Mouse (Mus musculus) kidney, embryonic 16.5 days (tissue): ENCODE measurements around the gene Ilf3. TPM values are rescaled to one million over a fixed set of nuclear protein-coding genes. Genes with fewer than 3 reads are reported as not detected.

ENCODE experiments used
- ATAC-seq: fragments of 200-750 bp; cut with Nextera tagmentation; 2 replicates; pipeline ENCODE4 v1.8.0; 2017; ENCODE audit warnings: moderate TSS enrichment; ENCODE audit not compliant: low FRiP score, low TSS enrichment
- H3K27ac ChIP-seq: fragments of 300-500 bp; sonication (generic); 2 replicates; pipeline ENCODE4 v1.5.1; 2014; ENCODE audit warnings: low read length
- H3K27me3 ChIP-seq: fragments of 300-500 bp; sonication (generic); 2 replicates; pipeline ENCODE4 v1.6.1; 2014; ENCODE audit warnings: low read length, control low read depth, mixed read lengths; ENCODE audit not compliant: insufficient read depth
- H3K36me3 ChIP-seq: fragments of 300-500 bp; sonication (generic); 2 replicates; pipeline ENCODE4 v1.6.1; 2014; ENCODE audit warnings: low read length, control low read depth, mixed read lengths; ENCODE audit not compliant: insufficient read depth
- H3K4me1 ChIP-seq: fragments of 300-500 bp; sonication (generic); 2 replicates; pipeline ENCODE4 v1.6.1; 2014; ENCODE audit warnings: low read length, control low read depth, mixed read lengths; ENCODE audit not compliant: insufficient read depth
- H3K4me2 ChIP-seq: fragments of 300-500 bp; sonication (generic); replicated peaks from 2 replicates; pipeline ENCODE4 v1.6.1; 2014; ENCODE audit warnings: low read depth, low read length
- H3K4me3 ChIP-seq: fragments of 300-500 bp; sonication (generic); 2 replicates; pipeline ENCODE4 v1.5.1; 2014; ENCODE audit warnings: mild to moderate bottlenecking, low read length
- H3K9ac ChIP-seq: fragments of 300-500 bp; sonication (generic); replicated peaks from 2 replicates; pipeline ENCODE4 v1.6.1; 2014; ENCODE audit warnings: low read length
- H3K9me3 ChIP-seq: fragments of 300-500 bp; sonication (generic); 2 replicates; pipeline ENCODE4 v1.6.1; 2016; ENCODE audit warnings: low read length, control low read depth
- WGBS: fragments of 180-500 bp; shearing (Covaris S2); extraction: QIAGEN DNeasy Blood & Tissue Kit; methylation state at CpG from one replicate; pipeline ENCODE4 v1.1.7; 2014; 5-methylcytosine and 5-hydroxymethylcytosine counted together
- polyA plus RNA-seq: library from polyadenylated mRNA; unstranded; fragments of >200 nt; fragmentation: Nextera tagmentation; extraction: Ambion mirVana; gene quantifications from 2 replicates; pipeline ENCODE4 v1.2.1, GENCODE M21; 2015

Gene Ilf3
- polyA plus RNA-seq, 1 experiment from 2014 or later, result 208 TPM

DNA sequence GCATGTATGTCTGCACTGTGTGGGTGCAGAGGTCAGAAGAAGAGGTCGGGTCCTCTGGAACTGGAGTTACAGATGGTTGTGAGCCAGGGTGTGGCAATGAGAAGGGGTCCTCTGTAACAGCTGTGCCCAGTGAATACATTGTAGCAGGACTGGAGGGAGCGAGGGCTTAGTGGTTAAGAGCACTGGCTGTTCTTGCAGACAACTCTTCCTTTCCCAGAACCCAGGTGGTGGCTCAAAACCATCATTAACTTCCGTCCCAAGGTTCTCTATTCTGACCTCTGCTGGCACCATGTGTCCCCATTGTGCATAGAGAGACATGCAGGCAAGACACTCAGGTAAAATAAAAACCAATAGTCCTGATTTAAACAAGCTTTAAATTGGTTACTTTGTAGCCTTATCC is 40.1 kb upstream of the Ilf3 start:
- H3K4me1 ChIP-seq, result peaks cover 7% of the 10 kb centered on the region
- H3K9ac ChIP-seq, result no peak overlapping the region
- 64% methylated on average over 3 of the region's 3 CpGs for WGBS
- H3K27ac ChIP-seq, result no peak overlapping the region
- no peak overlapping the region for H3K4me2 ChIP-seq
- no peaks in the 10 kb centered on the region for H3K9me3 ChIP-seq
- H3K36me3 ChIP-seq, result peaks cover 7% of the 10 kb centered on the region; the same call in 1 of the 2 replicates
- no peak overlapping the region for H3K4me3 ChIP-seq
- no peak for ATAC-seq
- H3K27me3 ChIP-seq, result no peaks in the 10 kb centered on the region

DNA sequence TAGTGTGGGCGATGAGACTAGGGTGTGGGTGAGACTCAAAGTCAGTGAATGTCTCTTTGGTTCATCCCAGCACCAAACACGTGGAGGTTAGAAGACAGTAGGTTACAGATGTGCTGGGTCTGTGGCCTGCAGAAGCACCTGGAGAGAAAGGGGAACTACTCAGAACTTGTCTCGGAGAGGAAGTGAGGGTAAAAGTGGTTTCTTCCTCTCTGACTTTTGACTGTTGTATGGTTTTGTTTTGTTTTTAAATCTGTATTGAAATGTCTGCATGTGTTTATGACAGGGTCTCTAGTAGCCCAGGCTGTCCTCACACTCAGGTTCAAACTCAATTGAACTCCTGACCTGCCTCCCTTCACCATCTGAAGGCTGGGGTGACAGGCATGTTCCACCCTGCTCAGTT is 39.6 kb upstream of the Ilf3 start:
- Histone ChIP-seq H3K4me1 (peaks cover 12% of the 10 kb centered on the region), H3K27me3 (no peaks in the 10 kb centered on the region), H3K9ac (no peak overlapping the region), H3K4me3 (no peak overlapping the region), H3K4me2 (no peak overlapping the region), H3K27ac (no peak overlapping the region), H3K9me3 (no peaks in the 10 kb centered on the region), H3K36me3 (peaks cover 7% of the 10 kb centered on the region; the same call in 1 of the 2 replicates)
- WGBS, result 71% methylated on average over 3 of the region's 3 CpGs
- ATAC-seq, result no peak

- Histone ChIP-seq H3K27me3 (no peaks in the 10 kb centered on the region), H3K9me3 (no peaks in the 10 kb centered on the region), H3K4me3 (no peak overlapping the region), H3K27ac (no peak overlapping the region), H3K9ac (no peak overlapping the region), H3K4me2 (no peak overlapping the region), H3K4me1 (peaks cover 16% of the 10 kb centered on the region), H3K36me3 (peaks cover 7% of the 10 kb centered on the region; the same call in 1 of the 2 replicates)
- no peak for ATAC-seq
- 67% methylated on average over 3 of the region's 5 CpGs for WGBS
These were observed 38.6 kb upstream of the Ilf3 start for GRCm38 (mm10) chr9:21329041-21329440.

GRCm38 (mm10) chr9:21329699-21330289 is 37.9 kb upstream of the Ilf3 start:
- no peak overlapping the region for H3K27ac ChIP-seq

DNA sequence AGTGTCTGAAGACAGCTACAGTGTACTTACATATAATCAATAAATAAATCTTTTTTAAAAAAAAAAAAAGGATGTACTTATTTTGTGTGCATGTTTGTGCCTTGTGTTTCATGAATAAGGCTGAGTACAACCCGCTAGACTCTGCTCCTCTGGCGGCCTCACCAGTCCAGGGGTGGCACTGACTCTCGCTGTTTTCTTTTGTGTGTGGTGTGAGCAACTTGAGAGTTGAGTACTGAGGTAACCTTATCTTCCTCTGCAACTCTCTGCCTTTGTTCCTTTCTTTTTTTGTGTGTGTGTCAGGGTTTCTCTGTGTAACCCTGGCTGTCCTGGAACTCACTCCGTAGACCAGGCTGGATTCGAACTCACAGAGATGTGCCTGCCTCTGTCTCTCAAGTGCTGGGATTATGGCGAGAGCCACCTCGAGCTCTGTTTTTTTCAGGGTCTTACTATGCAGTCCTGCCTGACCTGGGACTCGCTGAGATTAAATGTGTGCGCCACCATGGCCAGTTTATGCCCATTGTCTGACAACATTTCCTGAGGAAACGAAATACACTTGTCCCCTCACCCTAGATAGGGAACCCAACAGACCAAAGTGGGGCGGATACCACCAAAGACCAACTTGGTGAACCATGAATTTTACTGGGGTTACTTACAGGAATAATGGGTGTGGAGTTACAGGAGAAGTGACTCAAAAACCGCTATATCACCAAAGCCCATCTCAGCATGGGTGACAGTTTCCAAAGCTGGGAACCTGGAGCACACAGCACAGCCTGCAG is 36.1 kb upstream of the Ilf3 start:
- no peak for ATAC-seq
- H3K9ac ChIP-seq, result no peak overlapping the region
- peaks cover 16% of the 10 kb centered on the region for H3K4me1 ChIP-seq
- no peaks in the 10 kb centered on the region for H3K27me3 ChIP-seq
- peak overlapping the region; percentile 36 for H3K27ac ChIP-seq
- H3K36me3 ChIP-seq, result 0 out of 2 replicates have a peak, but pooled peaks cover 2% of the 10 kb centered on the region
- H3K9me3 ChIP-seq, result no peaks in the 10 kb centered on the region
- no peak overlapping the region for H3K4me3 ChIP-seq
- no peak overlapping the region for H3K4me2 ChIP-seq
- 73% methylated on average over 12 of the region's 12 CpGs for WGBS

More at GRCm38 (mm10) chr9:21329699-21330289, 37.9 kb upstream of the Ilf3 start:
- Histone ChIP-seq H3K36me3 (peaks cover 5% of the 10 kb centered on the region; the same call in 1 of the 2 replicates), H3K9ac (no peak overlapping the region), H3K27me3 (no peaks in the 10 kb centered on the region), H3K9me3 (no peaks in the 10 kb centered on the region), H3K4me1 (peaks cover 16% of the 10 kb centered on the region), H3K4me2 (no peak overlapping the region), H3K4me3 (no peak overlapping the region)
- WGBS, result 93% methylated on average over 10 of the region's 10 CpGs
- no peak for ATAC-seq

DNA sequence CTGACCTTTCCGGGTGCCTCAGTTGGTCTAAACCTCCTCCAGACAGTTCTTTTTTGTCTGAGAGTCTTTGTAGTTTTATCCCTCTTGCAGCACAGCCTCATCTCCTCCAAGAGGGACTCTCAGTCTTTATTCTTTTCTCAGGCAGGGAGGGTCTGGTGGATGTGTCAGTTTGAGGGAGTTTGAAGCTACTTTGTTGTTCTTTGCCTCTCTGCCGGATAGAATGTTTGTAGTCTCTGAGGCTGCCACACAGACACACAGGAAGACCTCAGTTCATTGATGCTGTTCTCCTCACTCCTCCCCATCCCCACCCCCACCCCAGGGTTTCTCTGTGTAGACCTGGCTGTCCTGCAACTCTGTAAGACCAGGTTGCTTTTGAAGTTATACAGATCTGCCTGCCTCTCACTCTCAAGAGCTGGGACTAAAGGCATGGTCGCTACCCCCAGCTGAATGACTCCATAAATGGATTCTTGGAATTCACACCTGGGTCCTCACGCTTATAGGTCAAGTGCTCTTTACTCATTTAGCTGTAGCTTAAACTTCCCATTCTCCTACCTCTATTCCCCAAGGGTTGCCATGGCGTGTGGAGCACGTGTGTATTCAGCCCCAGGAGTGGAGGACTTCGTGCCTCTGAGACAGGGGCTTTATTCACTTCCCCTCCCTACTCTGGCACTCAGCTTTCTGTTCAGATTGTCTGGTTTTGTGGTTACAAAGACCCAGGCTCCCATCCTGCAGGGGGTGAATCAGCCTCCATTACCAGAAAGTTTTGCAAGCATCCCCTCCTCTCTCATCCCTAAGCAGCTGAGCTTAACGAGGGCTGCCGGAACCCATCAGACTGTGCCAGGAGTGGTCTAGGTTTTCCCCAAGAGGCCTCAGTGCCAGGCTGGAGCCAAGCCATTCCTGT is 35.3 kb upstream of the Ilf3 start:
- Histone ChIP-seq H3K9ac (peak overlapping the region; percentile 31), H3K27ac (peak overlapping the region; percentile 36), H3K4me2 (no peak overlapping the region), H3K4me1 (peaks cover 18% of the 10 kb centered on the region), H3K4me3 (no peak overlapping the region), H3K36me3 (0 out of 2 replicates have a peak, but pooled peaks cover 2% of the 10 kb centered on the region), H3K9me3 (no peaks in the 10 kb centered on the region), H3K27me3 (no peaks in the 10 kb centered on the region)
- WGBS, result 42% methylated on average over 9 of the region's 9 CpGs
- no peak for ATAC-seq

DNA sequence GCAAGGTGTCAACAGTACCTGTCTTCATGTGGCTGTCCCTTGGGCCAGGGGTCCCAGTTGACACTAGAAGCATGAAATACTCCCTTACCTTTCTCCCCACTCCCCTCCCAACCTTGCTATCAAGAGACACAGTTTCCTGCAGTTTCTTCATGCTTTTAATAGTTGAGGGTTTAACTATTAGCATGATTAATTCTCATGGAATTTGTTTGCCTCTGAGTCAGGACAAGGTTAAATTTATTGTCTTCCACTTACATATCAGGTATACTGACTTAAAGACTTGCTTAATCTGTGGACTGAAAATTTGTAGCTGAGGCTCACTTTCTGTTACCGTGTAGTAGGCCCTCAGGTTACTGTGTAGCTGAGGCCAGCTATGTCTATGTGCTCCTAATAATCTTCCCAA is 34.1 kb upstream of the Ilf3 start:
- Histone ChIP-seq H3K27me3 (no peaks in the 10 kb centered on the region), H3K9ac (no peak overlapping the region), H3K4me1 (peaks cover 21% of the 10 kb centered on the region), H3K36me3 (0 out of 2 replicates have a peak, but pooled peaks cover 2% of the 10 kb centered on the region), H3K4me2 (no peak overlapping the region), H3K27ac (no peak overlapping the region), H3K4me3 (no peak overlapping the region), H3K9me3 (no peaks in the 10 kb centered on the region)
- no peak for ATAC-seq
- WGBS, result 51% methylated on average over 1 of the region's 1 CpGs

GRCm38 (mm10) chr9:21334747-21335146 is 32.9 kb upstream of the Ilf3 start:
- Histone ChIP-seq H3K27me3 (no peaks in the 10 kb centered on the region), H3K4me2 (no peak overlapping the region), H3K36me3 (0 out of 2 replicates have a peak, but pooled peaks cover 2% of the 10 kb centered on the region), H3K9ac (no peak overlapping the region), H3K27ac (no peak overlapping the region), H3K4me3 (no peak overlapping the region), H3K4me1 (peaks cover 21% of the 10 kb centered on the region), H3K9me3 (no peaks in the 10 kb centered on the region)
- ATAC-seq, result no peak

DNA sequence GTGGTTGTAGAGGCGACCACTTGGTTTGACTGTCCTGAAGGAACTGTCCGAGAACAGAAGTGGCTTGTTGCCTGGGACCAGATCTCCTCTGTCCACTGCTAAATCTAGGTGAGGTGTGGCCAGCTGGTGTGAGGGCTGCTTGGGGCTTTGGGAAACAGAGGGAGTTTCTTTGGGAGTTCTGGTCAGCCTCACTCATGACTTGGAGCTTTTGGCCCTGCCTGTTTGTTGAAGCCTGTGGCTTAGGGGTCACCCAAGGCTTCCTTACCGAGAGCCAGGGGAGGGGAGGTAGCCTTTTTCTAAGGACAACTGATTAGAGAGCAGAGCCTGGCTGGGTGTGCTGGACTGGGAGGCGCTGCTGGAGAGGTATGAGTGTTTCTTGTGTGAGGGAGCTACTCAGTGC is 32.3 kb upstream of the Ilf3 start:
- no peaks in the 10 kb centered on the region for H3K9me3 ChIP-seq
- 0 out of 2 replicates have a peak, but pooled peaks cover 2% of the 10 kb centered on the region for H3K36me3 ChIP-seq
- no peak for ATAC-seq
- no peak overlapping the region for H3K4me2 ChIP-seq
- H3K9ac ChIP-seq, result no peak overlapping the region
- H3K4me1 ChIP-seq, result peaks cover 21% of the 10 kb centered on the region
- H3K27me3 ChIP-seq, result no peaks in the 10 kb centered on the region
- 80% methylated on average over 4 of the region's 4 CpGs for WGBS
- H3K27ac ChIP-seq, result no peak overlapping the region
- no peak overlapping the region for H3K4me3 ChIP-seq
